Mouse (Mus musculus) spleen, postnatal 14 days (tissue): ENCODE measurements around the gene Ndufb7.
A peak's percentile ranks its signal among the peaks of the same experiment; 100 is the strongest.

ENCODE experiments used
- DNase-seq, 2 experiments: peaks; one replicate each; pipeline ENCODE4 v3.0.0; 2021 to 2022; ENCODE audit warnings: low spot score in 2 of 2

Gene Ndufb7

GRCm38 (mm10) chr8:83599814-83600213, 33.3 kb downstream of the Ndufb7 start:
- no peak for DNase-seq

GRCm38 (mm10) chr8:83602650-83603029, 36.2 kb downstream of the Ndufb7 start:
- no peak for DNase-seq

GRCm38 (mm10) chr8:83607661-83608397, 41.4 kb downstream of the Ndufb7 start, which contains the start of the genes Tecr and Dnajb1:
Tecr (minus strand) TSS chr8:83607971.
Dnajb1 (plus strand) TSS chr8:83608193.
- peak; percentile 99 to 100 for DNase-seq

GRCm38 (mm10) chr8:83608398-83608829, 41.9 kb downstream of the Ndufb7 start:
- peak; percentile 70 to 77 for DNase-seq

- no peak for DNase-seq
These were observed 42.6 kb downstream of the Ndufb7 start for GRCm38 (mm10) chr8:83609086-83609485.

- no peak for DNase-seq
These were observed 43.2 kb downstream of the Ndufb7 start for GRCm38 (mm10) chr8:83609547-83610180.

- no peak for DNase-seq
These were observed 45.5 kb downstream of the Ndufb7 start for GRCm38 (mm10) chr8:83611921-83612320.

GRCm38 (mm10) chr8:83613695-83614094, 47.2 kb downstream of the Ndufb7 start:
- DNase-seq, result no peak

GRCm38 (mm10) chr8:83616625-83617024, 50.2 kb downstream of the Ndufb7 start:
- no peak for DNase-seq

- no peak for DNase-seq
These were observed 50.6 kb downstream of the Ndufb7 start for GRCm38 (mm10) chr8:83617111-83617510.

GRCm38 (mm10) chr8:83618566-83618965, 52.1 kb downstream of the Ndufb7 start:
- DNase-seq, result no peak

GRCm38 (mm10) chr8:83619568-83620285, 53.3 kb downstream of the Ndufb7 start:
- no peak for DNase-seq
